Mouse (Mus musculus) forebrain, embryonic 14.5 days (tissue): ENCODE results near the gene Tanc2. TPM values are rescaled to one million over a fixed set of nuclear protein-coding genes. Genes with fewer than 3 reads are reported as not detected.

ENCODE experiments used
- ATAC-seq: fragments of 200-750 bp; cut with Nextera tagmentation; 2 replicates; pipeline ENCODE4 v1.8.0; 2017; ENCODE audit warnings: mild to moderate bottlenecking, moderate library complexity
- DNase-seq: peaks from one replicate; pipeline ENCODE4 v3.0.0-alpha.2; 2015; ENCODE audit warnings: low spot score
- H3K27ac ChIP-seq: fragments of 300-500 bp; sonication (generic); 2 replicates; pipeline ENCODE4 v1.5.1; 2014; ENCODE audit warnings: low read depth, mild to moderate bottlenecking, control low read depth, low read length, moderate library complexity
- H3K27me3 ChIP-seq: fragments of 300-500 bp; sonication (generic); replicated peaks from 2 replicates; pipeline ENCODE4 v1.6.1; 2014; ENCODE audit warnings: low read length, control low read depth, mixed read lengths; ENCODE audit not compliant: control insufficient read depth, insufficient read depth
- H3K36me3 ChIP-seq: fragments of 300-500 bp; sonication (generic); 2 replicates; pipeline ENCODE4 v1.6.1; 2014; ENCODE audit warnings: low read length, control low read depth; ENCODE audit not compliant: control insufficient read depth, insufficient read depth
- H3K4me1 ChIP-seq: fragments of 300-500 bp; sonication (generic); 2 replicates; pipeline ENCODE4 v1.6.1; 2014; ENCODE audit warnings: antibody characterized with exemption, low read length, control low read depth; ENCODE audit not compliant: control insufficient read depth, insufficient read depth
- H3K4me2 ChIP-seq: fragments of 300-500 bp; sonication (generic); 2 replicates; pipeline ENCODE4 v1.6.1; 2014; ENCODE audit warnings: mild to moderate bottlenecking, control low read depth, low read length
- H3K4me3 ChIP-seq: fragments of 300-500 bp; sonication (generic); 2 replicates; pipeline ENCODE4 v1.5.1; 2014; ENCODE audit warnings: low read depth, low read length, control low read depth
- H3K9ac ChIP-seq: fragments of 300-500 bp; sonication (generic); 2 replicates; pipeline ENCODE4 v1.6.1; 2014; ENCODE audit warnings: mild to moderate bottlenecking, low read length, control low read depth, moderate library complexity
- H3K9me3 ChIP-seq: fragments of 300-500 bp; sonication (generic); replicated peaks from 2 replicates; pipeline ENCODE4 v1.6.1; 2016; ENCODE audit warnings: low read length, control low read depth, mixed read lengths; ENCODE audit not compliant: control insufficient read depth
- WGBS: fragments of 180-500 bp; shearing (Covaris S2); extraction: QIAGEN DNeasy Blood & Tissue Kit; methylation state at CpG from one replicate; pipeline ENCODE4 v1.1.7; 2014; 5-methylcytosine and 5-hydroxymethylcytosine counted together
- polyA plus RNA-seq: library from polyadenylated mRNA; unstranded; fragments of >200 nt; fragmentation: Nextera tagmentation; extraction: Ambion mirVana; gene quantifications from 2 replicates; pipeline ENCODE4 v1.2.1, GENCODE M21; 2014

Gene Tanc2
- polyA plus RNA-seq, 1 experiment from 2014 or later: 20.8 TPM

DNA sequence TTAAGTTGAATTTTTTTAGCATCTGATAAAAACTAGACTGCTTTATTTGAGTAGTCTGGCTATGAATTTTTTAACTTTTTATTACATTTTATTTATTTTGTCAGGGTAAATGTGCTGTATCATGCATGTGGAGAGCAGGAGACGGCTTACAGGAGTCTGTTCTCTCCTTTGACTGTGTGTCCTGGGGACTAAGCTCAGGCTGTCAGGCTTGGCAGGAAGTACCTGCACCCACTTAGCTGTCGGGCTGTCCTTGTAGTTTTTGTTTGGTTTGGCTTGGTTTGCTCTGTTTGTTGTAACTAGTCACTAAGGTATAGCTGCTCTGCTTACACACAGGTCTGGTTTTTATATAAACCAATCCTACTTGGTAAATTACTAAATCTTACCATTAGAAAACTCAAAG, 234.0 kb downstream of the Tanc2 start:
- no peaks in the 10 kb centered on the region for H3K4me1 ChIP-seq
- no peak for DNase-seq
- no peak overlapping the region for H3K4me3 ChIP-seq
- H3K27ac ChIP-seq: no peak overlapping the region
- H3K9me3 ChIP-seq: no peaks in the 10 kb centered on the region
- no peak overlapping the region for H3K4me2 ChIP-seq
- no peak for ATAC-seq
- H3K36me3 ChIP-seq: no peaks in the 10 kb centered on the region
- no peaks in the 10 kb centered on the region for H3K27me3 ChIP-seq
- H3K9ac ChIP-seq: no peak overlapping the region
- 77% methylated on average over 2 of the region's 2 CpGs for WGBS

DNA sequence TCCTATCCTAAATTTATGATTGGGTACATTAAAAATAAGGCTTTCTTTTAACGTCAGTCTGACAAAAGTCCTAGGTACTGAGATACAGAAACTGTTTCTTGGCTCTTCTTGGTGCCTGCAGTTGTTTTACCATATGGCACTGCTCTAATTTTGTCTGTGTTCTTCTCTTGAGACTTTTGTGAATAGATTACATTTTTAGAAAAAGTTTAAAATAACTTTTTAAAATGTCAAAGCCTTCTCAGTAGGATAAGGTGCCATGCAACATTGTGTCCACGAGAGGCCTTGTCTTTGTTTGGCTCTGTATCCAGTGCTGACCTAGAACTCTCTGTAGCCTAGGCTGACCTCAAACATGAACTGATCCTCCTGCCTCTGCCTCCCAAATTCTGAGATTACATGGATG, 238.4 kb downstream of the Tanc2 start:
- H3K27ac ChIP-seq: no peak overlapping the region
- no peaks in the 10 kb centered on the region for H3K9me3 ChIP-seq
- H3K9ac ChIP-seq: no peak overlapping the region
- ATAC-seq (no peak), DNase-seq (no peak)
- WGBS: 91% methylated on average over 2 of the region's 2 CpGs
- no peaks in the 10 kb centered on the region for H3K36me3 ChIP-seq
- no peak overlapping the region for H3K4me3 ChIP-seq
- H3K4me2 ChIP-seq: no peak overlapping the region
- no peaks in the 10 kb centered on the region for H3K4me1 ChIP-seq
- no peaks in the 10 kb centered on the region for H3K27me3 ChIP-seq

GRCm38 (mm10) chr11:105835209-105835608, 245.4 kb downstream of the Tanc2 start:
- 99% methylated on average over 4 of the region's 4 CpGs for whole genome bisulfite sequencing
- Histone ChIP-seq H3K27me3 (no peaks in the 10 kb centered on the region), H3K36me3 (peaks cover 7% of the 10 kb centered on the region; the same call in 1 of the 2 replicates), H3K9me3 (no peaks in the 10 kb centered on the region), H3K4me3 (no peak overlapping the region), H3K4me1 (no peaks in the 10 kb centered on the region), H3K9ac (no peak overlapping the region), H3K27ac (no peak overlapping the region), H3K4me2 (no peak overlapping the region)
- no peak for DNase-seq
- no peak for ATAC-seq

GRCm38 (mm10) chr11:105836344-105836891, 246.6 kb downstream of the Tanc2 start:
- ATAC-seq: no peak
- Histone ChIP-seq H3K27me3 (no peaks in the 10 kb centered on the region), H3K4me1 (no peaks in the 10 kb centered on the region), H3K9ac (no peak overlapping the region), H3K36me3 (peaks cover 7% of the 10 kb centered on the region; the same call in 1 of the 2 replicates), H3K9me3 (no peaks in the 10 kb centered on the region), H3K4me3 (no peak overlapping the region), H3K4me2 (no peak overlapping the region), H3K27ac (no peak overlapping the region)
- 85% methylated on average over 6 of the region's 6 CpGs for WGBS
- peak; percentile 47 for DNase-seq

DNA sequence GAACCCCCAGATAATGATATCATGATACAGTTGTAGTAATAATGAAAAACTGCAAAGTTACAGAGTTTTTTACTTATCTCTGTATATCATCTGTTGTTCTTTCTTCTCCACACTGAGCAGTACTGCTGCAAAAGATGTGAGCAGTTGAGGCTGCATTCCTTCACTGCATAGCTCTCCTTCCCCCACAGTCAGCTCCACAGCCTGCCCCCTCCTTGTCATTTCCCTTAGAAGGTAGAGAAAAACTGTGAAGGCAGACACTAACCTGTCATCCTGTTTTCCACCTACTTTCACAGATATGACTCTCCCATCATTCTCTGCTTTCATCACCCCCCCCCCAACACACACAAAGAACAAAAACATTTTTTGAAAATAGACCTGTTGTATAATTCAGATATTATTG, 248.2 kb downstream of the Tanc2 start:
- H3K27me3 ChIP-seq: no peaks in the 10 kb centered on the region
- no peak overlapping the region for H3K4me2 ChIP-seq
- no peak for DNase-seq
- ATAC-seq: no peak
- no peak overlapping the region for H3K27ac ChIP-seq
- H3K4me1 ChIP-seq: no peaks in the 10 kb centered on the region
- H3K9ac ChIP-seq: no peak overlapping the region
- no peaks in the 10 kb centered on the region for H3K9me3 ChIP-seq
- peaks cover 7% of the 10 kb centered on the region; the same call in 1 of the 2 replicates for H3K36me3 ChIP-seq
- H3K4me3 ChIP-seq: no peak overlapping the region

GRCm38 (mm10) chr11:105845901-105846300, 256.1 kb downstream of the Tanc2 start:
- no peaks in the 10 kb centered on the region for H3K27me3 ChIP-seq
- H3K36me3 ChIP-seq: 0 out of 2 replicates have a peak, but pooled peaks cover 4% of the 10 kb centered on the region
- ATAC-seq (no peak), DNase-seq (no peak)
- H3K4me3 ChIP-seq: no peak overlapping the region
- no peaks in the 10 kb centered on the region for H3K9me3 ChIP-seq
- no peak overlapping the region for H3K9ac ChIP-seq
- no peak overlapping the region for H3K4me2 ChIP-seq
- 90% methylated on average over 1 of the region's 1 CpGs for WGBS
- H3K4me1 ChIP-seq: no peaks in the 10 kb centered on the region
- no peak overlapping the region for H3K27ac ChIP-seq

DNA sequence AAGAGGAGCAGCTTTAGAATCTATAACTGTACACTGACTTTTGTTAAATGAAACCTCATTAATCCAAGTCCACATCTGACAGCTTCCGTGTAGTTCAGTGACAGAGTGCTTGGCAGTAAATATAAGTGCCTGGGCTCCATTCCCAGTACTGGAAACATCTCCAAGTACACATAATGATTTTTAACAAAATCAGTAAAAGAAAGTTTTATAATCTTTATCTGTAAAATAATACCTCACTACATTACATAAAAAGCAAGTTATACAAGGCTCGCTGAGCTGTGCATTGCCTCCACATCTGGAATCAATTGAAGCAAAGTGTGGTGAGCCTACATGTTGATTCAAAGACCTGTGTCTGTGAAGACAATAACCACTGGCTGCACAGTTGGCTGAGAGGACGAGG, 265.7 kb downstream of the Tanc2 start:
- ATAC-seq (no peak), DNase-seq (peak; percentile 25)
- Histone ChIP-seq H3K4me2 (no peak overlapping the region), H3K27me3 (no peaks in the 10 kb centered on the region), H3K4me3 (no peak overlapping the region), H3K9me3 (no peaks in the 10 kb centered on the region), H3K27ac (no peak overlapping the region), H3K9ac (no peak overlapping the region), H3K4me1 (no peaks in the 10 kb centered on the region), H3K36me3 (no peaks in the 10 kb centered on the region; the same call in 1 of the 2 replicates)
- WGBS: 59% methylated on average over 3 of the region's 3 CpGs

- Histone ChIP-seq H3K4me2 (no peak overlapping the region), H3K4me3 (no peak overlapping the region), H3K4me1 (no peaks in the 10 kb centered on the region), H3K27ac (no peak overlapping the region), H3K9me3 (no peaks in the 10 kb centered on the region), H3K27me3 (no peaks in the 10 kb centered on the region), H3K36me3 (no peaks in the 10 kb centered on the region; the same call in 1 of the 2 replicates), H3K9ac (no peak overlapping the region)
- DNase-seq (peak; percentile 11), ATAC-seq (no peak)
Observed at GRCm38 (mm10) chr11:105858063-105858462, 268.3 kb downstream of the Tanc2 start.

- DNase-seq (no peak), ATAC-seq (no peak)
- Histone ChIP-seq H3K27me3 (no peaks in the 10 kb centered on the region), H3K27ac (no peak overlapping the region), H3K36me3 (peaks cover 3% of the 10 kb centered on the region), H3K9me3 (no peaks in the 10 kb centered on the region), H3K4me3 (no peak overlapping the region), H3K9ac (no peak overlapping the region), H3K4me2 (no peak overlapping the region), H3K4me1 (no peaks in the 10 kb centered on the region)
- WGBS: 91% methylated on average over 1 of the region's 1 CpGs
Observed at GRCm38 (mm10) chr11:105885558-105885957, 295.8 kb downstream of the Tanc2 start.
